8 mouse cellular contexts compared by ENCODE assay signal in the genomic region with DNA sequence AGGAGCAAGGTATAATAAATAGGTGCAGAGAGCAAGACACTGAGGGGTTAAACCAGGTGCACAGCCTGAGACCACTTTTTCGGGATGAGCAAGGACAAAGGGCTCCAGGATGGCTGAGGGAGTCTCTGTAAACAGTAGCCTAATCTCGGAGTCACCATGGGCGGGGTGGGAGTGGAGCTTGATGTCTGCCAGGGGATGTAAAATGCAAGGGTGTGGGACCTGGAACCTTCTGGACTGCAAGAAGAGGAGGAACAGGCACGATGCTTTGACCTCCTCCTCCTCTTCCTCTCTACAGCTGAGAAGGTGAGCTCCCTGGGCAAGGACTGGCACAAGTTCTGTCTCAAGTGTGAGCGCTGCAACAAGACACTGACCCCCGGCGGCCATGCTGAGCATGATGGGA. TPM values are rescaled to one million over a fixed set of nuclear protein-coding genes. Genes with fewer than 3 reads are reported as not detected.
DNase-seq lines count a peak whose midpoint lies in the region; ATAC-seq and TF ChIP-seq lines count a peak whose summit lies in the region.

No protein-coding gene starts in this region.

- peak; percentile 48 for DNase-seq in gastrocnemius, adult 18-20 months (ENCODE audit: low spot score)
- DNase-seq in gastrocnemius, postnatal 10 days: no peak
- no peak for DNase-seq in heart, embryonic 10.5 days (ENCODE audit: low spot score)
- no peak for DNase-seq in limb, embryonic 10.5 days (ENCODE audit: low spot score)
- no peak for DNase-seq in midbrain, postnatal 0 days (ENCODE audit: low spot score)
- DNase-seq in layer of hippocampus, adult 9-10 months (ENCODE audit: low spot score): no peak
- DNase-seq in MN1 (ENCODE audit: low spot score): no peak

- no peaks in the 10 kb centered on the region for H3K27me3 ChIP-seq in heart, embryonic 10.5 days (ENCODE audit: insufficient read depth, poor library complexity, severe bottlenecking)
- peaks cover 72% of the 10 kb centered on the region for H3K27me3 ChIP-seq in limb, embryonic 10.5 days (ENCODE audit: low read depth, poor library complexity, severe bottlenecking)
- no peaks in the 10 kb centered on the region for H3K27me3 ChIP-seq in midbrain, postnatal 0 days (ENCODE audit: insufficient read depth, low read length)

- peaks cover 35% of the 10 kb centered on the region for H3K36me3 ChIP-seq in heart, embryonic 10.5 days
- H3K36me3 ChIP-seq in limb, embryonic 10.5 days: peaks cover 11% of the 10 kb centered on the region
- H3K36me3 ChIP-seq in midbrain, postnatal 0 days (ENCODE audit: insufficient read depth, low read length): peaks cover 18% of the 10 kb centered on the region; the same call in 1 of the 2 replicates

- H3K9me3 ChIP-seq in heart, embryonic 10.5 days: no peaks in the 10 kb centered on the region
- no peaks in the 10 kb centered on the region for H3K9me3 ChIP-seq in limb, embryonic 10.5 days (replicated peaks)
- H3K9me3 ChIP-seq in midbrain, postnatal 0 days (ENCODE audit: low read length): no peaks in the 10 kb centered on the region

- no peak for ATAC-seq in midbrain, postnatal 0 days (ENCODE audit: low FRiP score)
- ATAC-seq in megakaryocyte-erythroid progenitor cell, adult 5-6 weeks (replicated peaks; ENCODE audit: low FRiP score, low TSS enrichment, poor library complexity, severe bottlenecking): no peak

- WGBS in heart, embryonic 10.5 days: 39% methylated on average over 7 of the region's 7 CpGs
- 60% methylated on average over 7 of the region's 7 CpGs for WGBS in limb, embryonic 10.5 days
- WGBS in midbrain, postnatal 0 days: 66% methylated on average over 7 of the region's 7 CpGs

- peak overlapping the region; percentile 63 for H3K4me2 ChIP-seq in midbrain, postnatal 0 days (ENCODE audit: low read depth, low read length, poor library complexity, severe bottlenecking)

- TF ChIP-seq CTCF in midbrain, postnatal 0 days (IDR thresholded peaks at IDR 0.05): no peak

- peak overlapping the region; percentile 82 for H3K4me3 ChIP-seq in heart, embryonic 10.5 days
- peak overlapping the region; percentile 60 for H3K4me3 ChIP-seq in limb, embryonic 10.5 days
- peak overlapping the region; percentile 66; the same call in 1 of the 2 replicates for H3K4me3 ChIP-seq in midbrain, postnatal 0 days (ENCODE audit: low read depth, low read length)

- H3K9ac ChIP-seq in midbrain, postnatal 0 days (replicated peaks; ENCODE audit: low read length, poor library complexity, severe bottlenecking): peak overlapping the region; percentile 50

- peaks cover 91% of the 10 kb centered on the region for H3K4me1 ChIP-seq in heart, embryonic 10.5 days
- H3K4me1 ChIP-seq in limb, embryonic 10.5 days: peaks cover 60% of the 10 kb centered on the region
- H3K4me1 ChIP-seq in midbrain, postnatal 0 days (ENCODE audit: insufficient read depth, low read length): peaks cover 29% of the 10 kb centered on the region

- peak overlapping the region; percentile 91 for H3K27ac ChIP-seq in heart, embryonic 10.5 days
- H3K27ac ChIP-seq in limb, embryonic 10.5 days: 0 out of 2 replicates have a peak overlapping the region, but pooled peaks have one; percentile 42
- no peak overlapping the region for H3K27ac ChIP-seq in midbrain, postnatal 0 days (ENCODE audit: low read depth, low read length)

RNA-seq across cellular contexts. Expression of a gene that starts 3.0 kb away (rescaled TPM):
- 100 to 1,000 TPM in 1 of 2 experiments, 10 to 100 TPM in 1; 65.3 to 100 TPM for total RNA-seq in gastrocnemius, adult 18-20 months (2021)
- total RNA-seq in gastrocnemius, postnatal 10 days (2021): 100 to 1,000 TPM; 143 to 189 TPM
- polyA plus RNA-seq in heart, embryonic 10.5 days (2016; fragmentation: Nextera tagmentation; extraction: Ambion mirVana): 511 and 613 TPM in 2 replicates
- 48.7 and 61.0 TPM in 2 replicates for polyA plus RNA-seq in limb, embryonic 10.5 days (2016; fragmentation: Nextera tagmentation; extraction: Ambion mirVana)
- total RNA-seq in midbrain, postnatal 0 days (2014; rRNA removed): 2.5 and 3.9 TPM in 2 replicates
- polyA plus RNA-seq in midbrain, postnatal 0 days (2015; fragmentation: Nextera tagmentation; extraction: Ambion mirVana): 25.0 and 26.0 TPM in 2 replicates
- total RNA-seq in megakaryocyte-erythroid progenitor cell, adult 5-6 weeks (2014; fragmentation: Nextera tagmentation): 248 and 286 TPM in 2 replicates
- 191 and 258 TPM in 2 replicates for total RNA-seq in megakaryocyte-erythroid progenitor cell, adult 5-6 weeks (2017)

RNA-seq across cellular contexts. Expression of a gene that starts 3.1 kb away (rescaled TPM):
- 10 to 100 TPM; 28.2 to 43.8 TPM for total RNA-seq in gastrocnemius, adult 18-20 months (2021)
- total RNA-seq in gastrocnemius, postnatal 10 days (2021): 100 to 1,000 TPM in 1 of 2 experiments, 10 to 100 TPM in 1; 94.0 to 102 TPM
- polyA plus RNA-seq in heart, embryonic 10.5 days (2016; fragmentation: Nextera tagmentation; extraction: Ambion mirVana): 956 and 1,505 TPM in 2 replicates
- 58.8 and 63.8 TPM in 2 replicates for polyA plus RNA-seq in limb, embryonic 10.5 days (2016; fragmentation: Nextera tagmentation; extraction: Ambion mirVana)
- 147 and 185 TPM in 2 replicates for total RNA-seq in midbrain, postnatal 0 days (2014; rRNA removed)
- polyA plus RNA-seq in midbrain, postnatal 0 days (2015; fragmentation: Nextera tagmentation; extraction: Ambion mirVana): 317 and 336 TPM in 2 replicates
- total RNA-seq in megakaryocyte-erythroid progenitor cell, adult 5-6 weeks (2014; fragmentation: Nextera tagmentation): 26.1 and 45.9 TPM in 2 replicates
- total RNA-seq in megakaryocyte-erythroid progenitor cell, adult 5-6 weeks (2017): 11.6 and 18.2 TPM in 2 replicates

RNA-seq across cellular contexts. Expression of a gene that starts 13.1 kb away (rescaled TPM):
- not detected for total RNA-seq in gastrocnemius, adult 18-20 months (2021)
- 1 to 10 TPM; 2.0 to 2.5 TPM for total RNA-seq in gastrocnemius, postnatal 10 days (2021)
- 32.7 and 33.5 TPM in 2 replicates for polyA plus RNA-seq in heart, embryonic 10.5 days (2016; fragmentation: Nextera tagmentation; extraction: Ambion mirVana)
- 49.4 and 60.2 TPM in 2 replicates for polyA plus RNA-seq in limb, embryonic 10.5 days (2016; fragmentation: Nextera tagmentation; extraction: Ambion mirVana)
- total RNA-seq in midbrain, postnatal 0 days (2014; rRNA removed): 4.3 and 17.0 TPM in 2 replicates
- 8.8 and 8.9 TPM in 2 replicates for polyA plus RNA-seq in midbrain, postnatal 0 days (2015; fragmentation: Nextera tagmentation; extraction: Ambion mirVana)
- total RNA-seq in megakaryocyte-erythroid progenitor cell, adult 5-6 weeks (2014; fragmentation: Nextera tagmentation): 13.5 and 29.1 TPM in 2 replicates
- 10.7 and 15.7 TPM in 2 replicates for total RNA-seq in megakaryocyte-erythroid progenitor cell, adult 5-6 weeks (2017)

RNA-seq across cellular contexts. Expression of a gene that starts 42.6 kb away (rescaled TPM):
- under 1 TPM in 1 of 2 experiments, not detected in 1; 0.14 TPM for total RNA-seq in gastrocnemius, adult 18-20 months (2021)
- 1 to 10 TPM in 1 of 2 experiments, under 1 TPM in 1; 0.85 to 1.5 TPM for total RNA-seq in gastrocnemius, postnatal 10 days (2021)
- polyA plus RNA-seq in heart, embryonic 10.5 days (2016; fragmentation: Nextera tagmentation; extraction: Ambion mirVana): 2.6 and 6.1 TPM in 2 replicates
- polyA plus RNA-seq in limb, embryonic 10.5 days (2016; fragmentation: Nextera tagmentation; extraction: Ambion mirVana): 12.3 and 15.7 TPM in 2 replicates
- total RNA-seq in midbrain, postnatal 0 days (2014; rRNA removed): 80.8 and 89.1 TPM in 2 replicates
- polyA plus RNA-seq in midbrain, postnatal 0 days (2015; fragmentation: Nextera tagmentation; extraction: Ambion mirVana): 63.6 and 67.5 TPM in 2 replicates
- total RNA-seq in megakaryocyte-erythroid progenitor cell, adult 5-6 weeks (2014; fragmentation: Nextera tagmentation): 0.22 and 0.74 TPM in 2 replicates
- not detected in 2 replicates for total RNA-seq in megakaryocyte-erythroid progenitor cell, adult 5-6 weeks (2017)

RNA-seq across cellular contexts. Expression of a gene that starts 45.1 kb away (rescaled TPM):
- 10 to 100 TPM; 38.0 to 41.7 TPM for total RNA-seq in gastrocnemius, adult 18-20 months (2021)
- 10 to 100 TPM; 46.0 to 52.0 TPM for total RNA-seq in gastrocnemius, postnatal 10 days (2021)
- polyA plus RNA-seq in heart, embryonic 10.5 days (2016; fragmentation: Nextera tagmentation; extraction: Ambion mirVana): 12.0 and 17.5 TPM in 2 replicates
- 22.9 and 25.9 TPM in 2 replicates for polyA plus RNA-seq in limb, embryonic 10.5 days (2016; fragmentation: Nextera tagmentation; extraction: Ambion mirVana)
- total RNA-seq in midbrain, postnatal 0 days (2014; rRNA removed): 48.3 and 55.2 TPM in 2 replicates
- polyA plus RNA-seq in midbrain, postnatal 0 days (2015; fragmentation: Nextera tagmentation; extraction: Ambion mirVana): 15.3 and 16.8 TPM in 2 replicates
- total RNA-seq in megakaryocyte-erythroid progenitor cell, adult 5-6 weeks (2014; fragmentation: Nextera tagmentation): 131 and 142 TPM in 2 replicates
- total RNA-seq in megakaryocyte-erythroid progenitor cell, adult 5-6 weeks (2017): 30.7 and 54.1 TPM in 2 replicates

Comparison
In these comparisons a context has a peak if more than half of its experiments do, and no peak if none do; other contexts are left out.
1. RNA of a gene that starts 3.0 kb away (total RNA-seq): 191 to 286 TPM in megakaryocyte-erythroid progenitor cell, adult 5-6 weeks, 143 to 189 TPM in gastrocnemius, postnatal 10 days and 65.3 to 100 TPM in gastrocnemius, adult 18-20 months; 2.5 to 3.9 TPM in midbrain, postnatal 0 days; every median in the first group is over 10 times any median in the second.
2. Peak in every context shown above with its lines, with median percentiles within 50 percentile points of each other: H3K4me3 ChIP-seq.